Comparison of ENCODE assay signal across 8 mouse cellular contexts in genomic region chr13:55329109-55329682, GRCm38 (mm10). TPM values are rescaled to one million over a fixed set of nuclear protein-coding genes. Genes with fewer than 3 reads are reported as not detected.
DNase-seq lines count a peak whose midpoint lies in the region; ATAC-seq and TF ChIP-seq lines count a peak whose summit lies in the region.

No protein-coding gene starts in this region.

- peaks cover 19 to 30% of the 10 kb centered on the region in 2 experiments; a peak in 3 of 4 replicates for H3K4me1 ChIP-seq in heart, embryonic 14.5 days (ENCODE audit: control insufficient read depth in 2 of 2, insufficient read depth in 2 of 2, low read length in 2 of 2)
- peaks cover 9 to 20% of the 10 kb centered on the region in 2 experiments for H3K4me1 ChIP-seq in liver, embryonic 14.5 days (replicated peaks; ENCODE audit: control insufficient read depth in 2 of 2, insufficient read depth in 2 of 2, low read length in 1 of 2)
- peaks cover 16% of the 10 kb centered on the region; the same call in 1 of the 2 replicates for H3K4me1 ChIP-seq in spleen, adult 2 months (ENCODE audit: control insufficient read depth, insufficient read depth, insufficient read length)

- peak; percentile 55 for DNase-seq in gastrocnemius, postnatal 10 days
- no peak for DNase-seq in gastrocnemius, adult 8-10 months (ENCODE audit: low spot score in 2 of 2)
- DNase-seq in thymus, postnatal 14 days = peak; percentile 49
- DNase-seq in thymus, postnatal 4 days = no peak
- DNase-seq in liver, embryonic 14.5 days (ENCODE audit: low read depth in 3 of 3, low spot score in 3 of 3) = no peak
- DNase-seq in spleen, adult 2 months (ENCODE audit: low read depth in 1 of 2, low spot score in 2 of 2) = no peak
- DNase-seq in left cerebral cortex, adult 18-20 months (ENCODE audit: low spot score in 2 of 2) = no peak

- H3K4me3 ChIP-seq in heart, embryonic 14.5 days (ENCODE audit: control insufficient read depth in 1 of 2, insufficient read depth in 1 of 2, low read depth in 1 of 2, low read length in 2 of 2) = peak overlapping the region; percentile 60 to 74
- peak overlapping the region; percentile 78 to 97 for H3K4me3 ChIP-seq in liver, embryonic 14.5 days (ENCODE audit: insufficient read depth in 1 of 2, low read depth in 2 of 2, low read length in 2 of 2)
- peak overlapping the region; percentile 60 for H3K4me3 ChIP-seq in spleen, adult 2 months (ENCODE audit: extremely low read depth, insufficient read depth, insufficient read length)

- ATAC-seq in heart, embryonic 14.5 days (ENCODE audit: insufficient number of reproducible peaks, insufficient read depth, low FRiP score, low read depth) = peak; percentile 6; the same call in 1 of the 2 replicates
- peak; percentile 35 for ATAC-seq in liver, embryonic 14.5 days (ENCODE audit: insufficient read depth)

- 1% methylated on average over 28 of the region's 29 CpGs for WGBS in heart, embryonic 14.5 days
- 2% methylated on average over 29 of the region's 29 CpGs for WGBS in liver, embryonic 14.5 days (ENCODE audit: insufficient replicate concordance)
- 2% methylated on average over 28 of the region's 29 CpGs for WGBS in spleen, adult 2 months

- TF ChIP-seq POLR2A in spleen, adult 2 months (IDR thresholded peaks at IDR 0.05; ENCODE audit: low read depth, low read length) = no peak

- H3K36me3 ChIP-seq in heart, embryonic 14.5 days (ENCODE audit: control insufficient read depth, insufficient read depth, low read length) = peaks cover 22% of the 10 kb centered on the region
- H3K36me3 ChIP-seq in liver, embryonic 14.5 days (replicated peaks; ENCODE audit: control insufficient read depth, insufficient read depth, low read depth) = peaks cover 33% of the 10 kb centered on the region
- H3K36me3 ChIP-seq in spleen, adult 2 months (ENCODE audit: control insufficient read depth, insufficient read depth, low read length) = peaks cover 14% of the 10 kb centered on the region

- TF ChIP-seq EP300 in liver, embryonic 14.5 days (IDR thresholded peaks at IDR 0.05; ENCODE audit: low read depth) = no peak

- peak overlapping the region; percentile 71 for H3K9ac ChIP-seq in heart, embryonic 14.5 days (ENCODE audit: low read length)
- H3K9ac ChIP-seq in liver, embryonic 14.5 days (replicated peaks) = peak overlapping the region; percentile 91

- peak overlapping the region; percentile 27 to 63; a peak in 3 of 4 replicates for H3K27ac ChIP-seq in heart, embryonic 14.5 days (replicated peaks in 1 of 2; ENCODE audit: control insufficient read depth in 1 of 2, insufficient read depth in 1 of 2, low read depth in 2 of 2, low read length in 2 of 2)
- H3K27ac ChIP-seq in liver, embryonic 14.5 days = peak overlapping the region; percentile 76
- H3K27ac ChIP-seq in spleen, adult 2 months (ENCODE audit: insufficient read depth, low read length) = peak overlapping the region; percentile 35

- peak overlapping the region; percentile 79 for H3K4me2 ChIP-seq in heart, embryonic 14.5 days (ENCODE audit: low read length)
- peak overlapping the region; percentile 98 for H3K4me2 ChIP-seq in liver, embryonic 14.5 days (ENCODE audit: low read depth)

- H3K9me3 ChIP-seq in heart, embryonic 14.5 days (ENCODE audit: control insufficient read depth, low read length) = no peaks in the 10 kb centered on the region
- no peaks in the 10 kb centered on the region for H3K9me3 ChIP-seq in liver, embryonic 14.5 days (ENCODE audit: control insufficient read depth, low read length)

- no peak for TF ChIP-seq CTCF in liver, embryonic 14.5 days (IDR thresholded peaks at IDR 0.05; ENCODE audit: low read depth)
- no peak for TF ChIP-seq CTCF in spleen, adult 2 months (IDR thresholded peaks at IDR 0.05; ENCODE audit: extremely low read depth, insufficient read depth, insufficient read length, insufficient replicate concordance)

- H3K27me3 ChIP-seq in heart, embryonic 14.5 days (ENCODE audit: control insufficient read depth, insufficient read depth, low read length) = no peaks in the 10 kb centered on the region
- no peaks in the 10 kb centered on the region for H3K27me3 ChIP-seq in liver, embryonic 14.5 days (ENCODE audit: control insufficient read depth, insufficient read depth, low read length)
- no peaks in the 10 kb centered on the region for H3K27me3 ChIP-seq in spleen, adult 2 months (ENCODE audit: control insufficient read depth, insufficient read depth, low read length)

RNA-seq across cellular contexts. Expression of gene Mxd3, which starts 0.4 kb away (rescaled TPM):
- total RNA-seq in gastrocnemius, postnatal 10 days (2021) = 1 to 10 TPM; 6.2 to 7.8 TPM
- not detected for total RNA-seq in gastrocnemius, adult 8-10 months (2022)
- 20.4 and 22.3 TPM in 2 replicates for polyA plus RNA-seq in heart, embryonic 14.5 days (2014; fragmentation: Nextera tagmentation; extraction: Ambion mirVana)
- 32.6 and 32.8 TPM in 2 replicates for polyA plus RNA-seq in liver, embryonic 14.5 days (2012; rRNA removed)
- polyA plus RNA-seq in liver, embryonic 14.5 days (2014; fragmentation: Nextera tagmentation; extraction: Ambion mirVana) = 23.5 and 26.3 TPM in 2 replicates
- polyA plus RNA-seq in spleen, adult 2 months (2012; rRNA removed) = 14.3 and 18.5 TPM in 2 replicates
- 1 to 10 TPM; 1.1 to 1.8 TPM for total RNA-seq in left cerebral cortex, adult 18-20 months (2021)

RNA-seq across cellular contexts. Expression of gene Rab24, which starts 7.5 kb away (rescaled TPM):
- total RNA-seq in gastrocnemius, postnatal 10 days (2021) = 10 to 100 TPM; 36.0 to 37.2 TPM
- 10 to 100 TPM; 32.0 to 37.3 (median 34.5) TPM for total RNA-seq in gastrocnemius, adult 8-10 months (2022)
- 73.1 and 78.7 TPM in 2 replicates for polyA plus RNA-seq in heart, embryonic 14.5 days (2014; fragmentation: Nextera tagmentation; extraction: Ambion mirVana)
- polyA plus RNA-seq in liver, embryonic 14.5 days (2012; rRNA removed) = 42.3 and 47.1 TPM in 2 replicates
- 43.9 and 50.7 TPM in 2 replicates for polyA plus RNA-seq in liver, embryonic 14.5 days (2014; fragmentation: Nextera tagmentation; extraction: Ambion mirVana)
- polyA plus RNA-seq in spleen, adult 2 months (2012; rRNA removed) = 54.7 and 75.2 TPM in 2 replicates
- 10 to 100 TPM; 87.6 to 89.3 TPM for total RNA-seq in left cerebral cortex, adult 18-20 months (2021)

RNA-seq across cellular contexts. Expression of gene Prelid1, which starts 8.9 kb away (rescaled TPM):
- total RNA-seq in gastrocnemius, postnatal 10 days (2021) = 10 to 100 TPM; 66.3 to 79.2 TPM
- 10 to 100 TPM; 12.6 to 19.7 (median 16.9) TPM for total RNA-seq in gastrocnemius, adult 8-10 months (2022)
- polyA plus RNA-seq in heart, embryonic 14.5 days (2014; fragmentation: Nextera tagmentation; extraction: Ambion mirVana) = 369 and 389 TPM in 2 replicates
- polyA plus RNA-seq in liver, embryonic 14.5 days (2012; rRNA removed) = 129 and 130 TPM in 2 replicates
- polyA plus RNA-seq in liver, embryonic 14.5 days (2014; fragmentation: Nextera tagmentation; extraction: Ambion mirVana) = 230 and 238 TPM in 2 replicates
- 195 and 230 TPM in 2 replicates for polyA plus RNA-seq in spleen, adult 2 months (2012; rRNA removed)
- total RNA-seq in left cerebral cortex, adult 18-20 months (2021) = 100 to 1,000 TPM; 171 to 182 TPM

RNA-seq across cellular contexts. Expression of gene Lman2, which starts 33.4 kb away (rescaled TPM):
- 10 to 100 TPM; 37.0 to 45.1 TPM for total RNA-seq in gastrocnemius, postnatal 10 days (2021)
- total RNA-seq in gastrocnemius, adult 8-10 months (2022) = 10 to 100 TPM; 32.5 to 39.6 (median 34.6) TPM
- polyA plus RNA-seq in heart, embryonic 14.5 days (2014; fragmentation: Nextera tagmentation; extraction: Ambion mirVana) = 69.5 and 73.6 TPM in 2 replicates
- polyA plus RNA-seq in liver, embryonic 14.5 days (2012; rRNA removed) = 34.6 and 35.3 TPM in 2 replicates
- polyA plus RNA-seq in liver, embryonic 14.5 days (2014; fragmentation: Nextera tagmentation; extraction: Ambion mirVana) = 50.3 and 51.6 TPM in 2 replicates
- 63.9 and 70.1 TPM in 2 replicates for polyA plus RNA-seq in spleen, adult 2 months (2012; rRNA removed)
- 10 to 100 TPM; 54.4 to 59.1 TPM for total RNA-seq in left cerebral cortex, adult 18-20 months (2021)

RNA-seq across cellular contexts. Expression of gene Rgs14, which starts 40.3 kb away (rescaled TPM):
- total RNA-seq in gastrocnemius, postnatal 10 days (2021) = under 1 TPM; 0.19 to 0.36 TPM
- total RNA-seq in gastrocnemius, adult 8-10 months (2022) = under 1 TPM in 2 of 4 experiments, not detected in 2; 0.29 to 0.35 TPM
- polyA plus RNA-seq in heart, embryonic 14.5 days (2014; fragmentation: Nextera tagmentation; extraction: Ambion mirVana) = 0.45 and 0.50 TPM in 2 replicates
- polyA plus RNA-seq in liver, embryonic 14.5 days (2012; rRNA removed) = 1.4 and 1.6 TPM in 2 replicates
- polyA plus RNA-seq in liver, embryonic 14.5 days (2014; fragmentation: Nextera tagmentation; extraction: Ambion mirVana) = 1.3 and 1.7 TPM in 2 replicates
- polyA plus RNA-seq in spleen, adult 2 months (2012; rRNA removed) = 54.7 and 68.4 TPM in 2 replicates
- total RNA-seq in left cerebral cortex, adult 18-20 months (2021) = 10 to 100 TPM; 57.5 to 60.7 TPM

Comparison
In these comparisons a context has a peak if more than half of its experiments do, and no peak if none do; other contexts are left out.
1. DNase-seq: peak in gastrocnemius, postnatal 10 days (single experiment) and thymus, postnatal 14 days (single experiment); none in gastrocnemius, adult 8-10 months (0 of 2), thymus, postnatal 4 days (single experiment), liver, embryonic 14.5 days (0 of 3), spleen, adult 2 months (0 of 2) and left cerebral cortex, adult 18-20 months (0 of 2).
2. Peak in every context shown above with its lines, with median percentiles within 50 percentile points of each other: H3K27ac ChIP-seq and H3K4me3 ChIP-seq.